Mouse (Mus musculus): Measurements from ENCODE around the gene Shkbp1. TPM values are rescaled to one million over a fixed set of nuclear protein-coding genes. Genes with fewer than 3 reads are reported as not detected.

The Shkbp1 gene
- total and polyA plus RNA-seq, 3 experiments = 23.3 to 62.8 (median 30.8) TPM

DNA sequence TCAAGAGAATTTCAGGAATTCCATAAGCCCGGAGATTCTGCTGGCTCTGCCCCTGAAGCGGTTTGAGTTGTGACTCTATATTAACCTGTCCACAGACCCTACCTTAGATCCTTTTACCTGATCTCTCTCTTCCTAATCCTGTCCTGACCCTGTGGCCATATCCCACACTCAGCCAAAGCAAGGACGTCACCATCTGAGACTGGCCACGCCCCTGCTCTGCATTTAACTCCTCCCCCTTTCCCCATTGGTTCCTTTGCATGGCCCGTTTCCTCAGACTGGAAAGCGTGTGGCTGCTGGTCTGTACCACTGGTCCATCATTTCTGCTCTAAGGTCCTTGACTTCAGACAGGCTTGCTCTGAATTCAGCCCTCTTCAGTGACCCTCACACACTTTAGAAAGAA lies 10.4 kb downstream of the Shkbp1 start:
- Histone ChIP-seq H3K36me3 (replicated peaks in 1 of 2; ENCODE audit: control insufficient read depth in 1 of 2, insufficient read depth in 1 of 2, low read length in 1 of 2) (peaks cover 39 to 83% of the 10 kb centered on the region in 2 experiments), H3K27ac (ENCODE audit: insufficient read depth, low read depth) (no peak overlapping the region), H3K9me3 (replicated peaks; ENCODE audit: low read length) (no peaks in the 10 kb centered on the region), H3K4me2 (ENCODE audit: insufficient read depth, low read depth, poor library complexity, severe bottlenecking) (no peak overlapping the region), H3K79me2 (replicated peaks; ENCODE audit: control insufficient read depth, extremely low read depth, insufficient read depth, poor library complexity, severe bottlenecking) (no peaks in the 10 kb centered on the region), H3K27me3 (replicated peaks) (no peaks in the 10 kb centered on the region), H3K9ac (ENCODE audit: insufficient read depth, low read depth) (no peak overlapping the region), H3K4me3 (replicated peaks in 1 of 3; ENCODE audit: low read depth in 2 of 3, low read length in 2 of 3, poor library complexity in 1 of 3) (no peak overlapping the region), H3K4me1 (ENCODE audit: control insufficient read depth in 1 of 2, insufficient read depth in 2 of 2) (peaks cover 7 to 23% of the 10 kb centered on the region in 2 experiments)
- in situ Hi-C loops (cut with MboI; ENCODE audit: low pct_ligation_motif_present, low pct_unique_long_range_greater_than_20kb, low sequenced_read_pairs) = no loop called here
- dilution Hi-C loops (cut with MboI; ENCODE audit: extremely low pct_ligation_motif_present, extremely low pct_unique_long_range_greater_than_20kb, low sequenced_read_pairs) = no loop called here
- TF ChIP-seq KAT2A (IDR thresholded peaks at IDR 0.05; ENCODE audit: insufficient replicate concordance, low read length) (no peak), JUN (IDR thresholded peaks at IDR 0.05; ENCODE audit: insufficient read depth, low read depth, low read length) (no peak), CHD2 (IDR thresholded peaks at IDR 0.05; ENCODE audit: low read length) (no peak), TCF12 (IDR thresholded peaks at IDR 0.05; ENCODE audit: low read depth, low read length) (no peak), POLR2A (IDR thresholded peaks at IDR 0.05; ENCODE audit: low read depth, low read length) (no peak), PAX5 (IDR thresholded peaks at IDR 0.05; ENCODE audit: low read length) (no peak), MAFK (IDR thresholded peaks at IDR 0.05; ENCODE audit: insufficient replicate concordance, low read length) (no peak), SMC3 (IDR thresholded peaks at IDR 0.05; ENCODE audit: low read depth, low read length) (no peak), E2F4 (IDR thresholded peaks at IDR 0.05; ENCODE audit: insufficient replicate concordance, low read depth, low read length) (no peak), ZKSCAN1 (IDR thresholded peaks at IDR 0.05; ENCODE audit: borderline replicate concordance, low read depth, low read length) (no peak), GABPA (IDR thresholded peaks at IDR 0.05; ENCODE audit: insufficient replicate concordance, low read depth, low read length) (no peak), NRF1 (IDR thresholded peaks at IDR 0.05; ENCODE audit: low read depth, low read length) (no peak), MAZ (IDR thresholded peaks at IDR 0.05; ENCODE audit: low read depth, low read length) (no peak), BHLHE40 (IDR thresholded peaks at IDR 0.05; ENCODE audit: low read depth, low read length) (no peak), POLR2AphosphoS2 (IDR thresholded peaks at IDR 0.05; ENCODE audit: low read depth, low read length) (no peak)
- peak; percentile 32 for DNase-seq (ENCODE audit: extremely low read depth)

- in situ Hi-C loops (cut with MboI; ENCODE audit: low pct_ligation_motif_present, low pct_unique_long_range_greater_than_20kb, low sequenced_read_pairs) = no loop called here
- Histone ChIP-seq H3K4me2 (ENCODE audit: insufficient read depth, low read depth, poor library complexity, severe bottlenecking) (no peak overlapping the region), H3K9me3 (replicated peaks; ENCODE audit: low read length) (no peaks in the 10 kb centered on the region), H3K4me1 (ENCODE audit: control insufficient read depth in 1 of 2, insufficient read depth in 2 of 2) (peaks cover 7 to 31% of the 10 kb centered on the region in 2 experiments), H3K27ac (ENCODE audit: insufficient read depth, low read depth) (peak overlapping the region; percentile 41; the same call in 1 of the 2 replicates), H3K79me2 (replicated peaks; ENCODE audit: control insufficient read depth, extremely low read depth, insufficient read depth, poor library complexity, severe bottlenecking) (no peaks in the 10 kb centered on the region), H3K36me3 (replicated peaks in 1 of 2; ENCODE audit: control insufficient read depth in 1 of 2, insufficient read depth in 1 of 2, low read length in 1 of 2) (peaks cover 19 to 56% of the 10 kb centered on the region in 2 experiments), H3K4me3 (replicated peaks in 1 of 3; ENCODE audit: low read depth in 2 of 3, low read length in 2 of 3, poor library complexity in 1 of 3) (peak overlapping the region in 2 of 3 experiments; percentile 1 to 2), H3K27me3 (replicated peaks) (peaks cover 7% of the 10 kb centered on the region), H3K9ac (ENCODE audit: insufficient read depth, low read depth) (no peak overlapping the region)
- TF ChIP-seq EP300 (IDR thresholded peaks at IDR 0.05; ENCODE audit: low read length) (peak; percentile 57; the same call in 1 of the 2 replicates), UBTF (IDR thresholded peaks at IDR 0.05; ENCODE audit: low read depth, low read length) (0 out of 2 replicates have a peak, but pooled peaks have one; percentile 50), ZMIZ1 (IDR thresholded peaks at IDR 0.05; ENCODE audit: low read depth, low read length) (no peak), JUN (IDR thresholded peaks at IDR 0.05; ENCODE audit: insufficient read depth, low read depth, low read length) (peak; percentile 44), E2F4 (IDR thresholded peaks at IDR 0.05; ENCODE audit: insufficient replicate concordance, low read depth, low read length) (no peak), HCFC1 (IDR thresholded peaks at IDR 0.05; ENCODE audit: low read depth, low read length) (peak; percentile 43), TCF12 (IDR thresholded peaks at IDR 0.05; ENCODE audit: low read depth, low read length) (0 out of 2 replicates have a peak, but pooled peaks have one; percentile 33), ZNF384 (IDR thresholded peaks at IDR 0.05; ENCODE audit: low read depth, low read length) (peak; percentile 30; the same call in 1 of the 2 replicates), ELF1 (IDR thresholded peaks at IDR 0.05; ENCODE audit: low read depth, low read length) (no peak), RAD21 (IDR thresholded peaks at IDR 0.05; ENCODE audit: low read depth, low read length) (peak; percentile 36), JUND (conservative IDR thresholded peaks at IDR 0.05; ENCODE audit: low read depth, low read length) (peak; percentile 72), CTCF (conservative IDR thresholded peaks at IDR 0.05 in 1 of 2, IDR thresholded peaks at IDR 0.05 in 1 of 2; ENCODE audit: low read depth in 2 of 2, low read length in 2 of 2) (peak; percentile 56 to 77; a peak in 3 of 4 replicates), SMC3 (IDR thresholded peaks at IDR 0.05; ENCODE audit: low read depth, low read length) (peak; percentile 71), ETS1 (conservative IDR thresholded peaks at IDR 0.05; ENCODE audit: low read depth, low read length) (no peak), IRF4 (IDR thresholded peaks at IDR 0.05; ENCODE audit: low read depth, low read length) (peak; percentile 69; the same call in 1 of the 2 replicates), MAZ (IDR thresholded peaks at IDR 0.05; ENCODE audit: low read depth, low read length) (peak; percentile 79), CHD2 (IDR thresholded peaks at IDR 0.05; ENCODE audit: low read length) (peak; percentile 91)
- peak; percentile 91 for DNase-seq (ENCODE audit: extremely low read depth)
- dilution Hi-C loops (cut with MboI; ENCODE audit: extremely low pct_ligation_motif_present, extremely low pct_unique_long_range_greater_than_20kb, low sequenced_read_pairs) = no loop called here
Observed at GRCm38 (mm10) chr7:27342595-27342994, 13.2 kb downstream of the Shkbp1 start.

Measured in CH12.LX (cell line).